Mouse (Mus musculus): ENCODE data around the gene Ino80. TPM values are rescaled to one million over a fixed set of nuclear protein-coding genes. Genes with fewer than 3 reads are reported as not detected.

Gene Ino80
- 2.2 and 2.5 TPM in 2 replicates for polyA plus RNA-seq (2015; fragmentation: Nextera tagmentation; extraction: Ambion mirVana)

GRCm38 (mm10) chr2:119477571-119478396 lies at the start of gene Ino80:
TSS of gene Ino80 (minus strand) at chr2:119477687.

GRCm38 (mm10) chr2:119350555-119351486 lies 126.7 kb downstream of the Ino80 start, which contains the start of gene Chac1:
TSS of gene Chac1 (plus strand) at chr2:119351229.

DNA sequence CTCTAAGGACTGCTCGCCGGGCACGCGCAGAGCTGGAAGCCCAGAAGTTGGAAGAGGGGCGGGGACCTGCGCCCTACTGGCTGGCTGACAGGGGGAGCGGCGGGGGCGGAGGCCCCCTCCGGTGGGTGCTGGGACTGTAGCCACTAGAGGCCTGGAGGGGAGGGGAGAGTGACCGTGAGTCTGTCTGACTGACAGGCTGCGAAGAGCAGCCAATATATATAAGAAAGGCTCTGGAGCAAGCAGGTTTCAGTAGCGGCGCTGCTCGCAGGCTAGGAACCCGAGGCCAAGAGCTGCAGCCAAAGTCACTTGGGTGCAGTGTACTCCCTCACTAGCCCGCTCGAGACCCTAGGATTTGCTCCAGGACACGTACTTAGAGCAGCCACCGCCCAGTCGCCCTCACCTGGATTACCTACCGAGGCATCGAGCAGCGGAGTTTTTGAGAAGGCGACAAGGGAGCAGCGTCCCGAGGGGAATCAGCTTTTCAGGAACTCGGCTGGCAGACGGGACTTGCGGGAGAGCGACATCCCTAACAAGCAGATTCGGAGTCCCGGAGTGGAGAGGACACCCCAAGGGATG lies 151.8 kb downstream of the Ino80 start, which contains the start of gene Dll4:
Dll4 (plus strand) TSS at position 217 of the 576 bp plus-strand sequence.

Other genes with a start within 250 kb of the Ino80 start
- 0.66 and 1.1 TPM in 2 replicates for gene Ppp1r14d, start 247.8 kb downstream of the Ino80 start, polyA plus RNA-seq (2015; fragmentation: Nextera tagmentation; extraction: Ambion mirVana)
- gene Spint1, start 240.3 kb downstream of the Ino80 start, polyA plus RNA-seq (2015; fragmentation: Nextera tagmentation; extraction: Ambion mirVana), result 81.7 and 90.6 TPM in 2 replicates
- 51.8 and 56.0 TPM in 2 replicates for gene Rhov, start 206.4 kb downstream of the Ino80 start, polyA plus RNA-seq (2015; fragmentation: Nextera tagmentation; extraction: Ambion mirVana)
- 11.2 and 11.6 TPM in 2 replicates for gene Vps18, start 188.9 kb downstream of the Ino80 start, polyA plus RNA-seq (2015; fragmentation: Nextera tagmentation; extraction: Ambion mirVana)
- gene Dll4, start 151.9 kb downstream of the Ino80 start, polyA plus RNA-seq (2015; fragmentation: Nextera tagmentation; extraction: Ambion mirVana), result 3.5 TPM in 2 replicates
- 1.3 and 7.4 TPM in 2 replicates for gene Chac1, start 126.5 kb downstream of the Ino80 start, polyA plus RNA-seq (2015; fragmentation: Nextera tagmentation; extraction: Ambion mirVana)
- 0.41 and 1.4 TPM in 2 replicates for gene Exd1, start 69.9 kb upstream of the Ino80 start, polyA plus RNA-seq (2015; fragmentation: Nextera tagmentation; extraction: Ambion mirVana)
- gene Chp1, start 70.0 kb upstream of the Ino80 start, polyA plus RNA-seq (2015; fragmentation: Nextera tagmentation; extraction: Ambion mirVana), result 68.6 and 70.6 TPM in 2 replicates
- gene Nusap1, start 140.6 kb upstream of the Ino80 start, polyA plus RNA-seq (2015; fragmentation: Nextera tagmentation; extraction: Ambion mirVana), result 11.1 and 18.6 TPM in 2 replicates
- 6.1 and 10.6 TPM in 2 replicates for gene Oip5, start 140.8 kb upstream of the Ino80 start, polyA plus RNA-seq (2015; fragmentation: Nextera tagmentation; extraction: Ambion mirVana)
- gene Ndufaf1, start 185.1 kb upstream of the Ino80 start, polyA plus RNA-seq (2015; fragmentation: Nextera tagmentation; extraction: Ambion mirVana), result 29.6 and 30.6 TPM in 2 replicates
- gene Rtf1, start 197.4 kb upstream of the Ino80 start, polyA plus RNA-seq (2015; fragmentation: Nextera tagmentation; extraction: Ambion mirVana), result 22.0 and 25.2 TPM in 2 replicates